Comparison of ENCODE assay signal across 8 mouse cellular contexts in the genomic region with DNA sequence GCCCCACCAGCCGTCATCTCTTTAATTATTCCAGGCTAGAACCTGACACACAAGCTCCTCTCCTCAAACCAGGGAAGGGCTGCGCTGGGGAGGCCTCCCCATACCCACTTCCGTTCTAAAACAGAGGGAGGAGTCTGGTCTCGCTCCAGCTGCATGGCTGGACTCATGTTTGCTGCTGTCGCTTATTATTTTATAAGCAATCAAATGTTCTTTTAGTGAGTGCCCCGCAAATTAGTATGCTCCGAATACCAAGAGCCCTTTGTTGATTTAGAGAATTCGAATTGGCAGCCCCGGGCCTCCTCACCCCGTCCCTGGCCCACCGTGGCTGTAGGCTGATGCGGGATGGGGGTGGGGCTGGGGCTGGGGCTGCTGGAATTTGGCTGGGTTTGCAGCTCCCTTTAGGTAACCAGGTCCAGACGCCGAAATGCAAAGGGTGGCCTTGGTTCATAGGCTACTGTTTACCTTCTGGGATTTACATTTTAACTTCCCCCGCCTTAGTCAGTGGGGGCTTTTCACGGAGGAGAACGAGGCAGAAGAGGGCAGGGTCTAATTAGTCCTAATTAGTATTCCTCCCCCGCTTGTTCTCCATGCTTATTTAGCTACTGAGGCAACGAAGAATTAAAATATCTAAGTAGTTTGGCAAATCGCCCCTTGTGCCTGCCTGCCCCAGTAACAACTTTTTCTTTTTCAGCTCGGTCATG. TPM values are rescaled to one million over a fixed set of nuclear protein-coding genes. Genes with fewer than 3 reads are reported as not detected.
DNase-seq lines count a peak whose midpoint lies in the region; ATAC-seq and TF ChIP-seq lines count a peak whose summit lies in the region.

No protein-coding gene starts in this region.

- no peak for TF ChIP-seq POLR2A in kidney, adult 2 months (IDR thresholded peaks at IDR 0.05; ENCODE audit: low read depth, low read length)

- peak overlapping the region; percentile 39 for H3K27ac ChIP-seq in kidney, adult 2 months (ENCODE audit: insufficient read depth, low read depth, low read length)
- H3K27ac ChIP-seq in heart, embryonic 10.5 days = peak overlapping the region; percentile 85
- H3K27ac ChIP-seq in midbrain, embryonic 13.5 days = 0 out of 2 replicates have a peak overlapping the region, but pooled peaks have one; percentile 39

- no peak overlapping the region for H3K9ac ChIP-seq in midbrain, embryonic 13.5 days (replicated peaks)

- H3K4me1 ChIP-seq in kidney, adult 2 months (ENCODE audit: control insufficient read depth, insufficient read depth, low read length) = peaks cover 23% of the 10 kb centered on the region
- H3K4me1 ChIP-seq in heart, embryonic 10.5 days = peaks cover 52% of the 10 kb centered on the region
- H3K4me1 ChIP-seq in midbrain, embryonic 13.5 days (replicated peaks) = peaks cover 38% of the 10 kb centered on the region

- no peaks in the 10 kb centered on the region for H3K9me3 ChIP-seq in heart, embryonic 10.5 days
- H3K9me3 ChIP-seq in midbrain, embryonic 13.5 days = no peaks in the 10 kb centered on the region

- TF ChIP-seq CTCF in kidney, adult 2 months (conservative IDR thresholded peaks at IDR 0.05; ENCODE audit: insufficient read depth, insufficient read length, low read depth, low read length) = no peak

- H3K36me3 ChIP-seq in kidney, adult 2 months (ENCODE audit: control insufficient read depth, insufficient read depth, low read length) = no peaks in the 10 kb centered on the region
- H3K36me3 ChIP-seq in heart, embryonic 10.5 days = no peaks in the 10 kb centered on the region
- H3K36me3 ChIP-seq in midbrain, embryonic 13.5 days = no peaks in the 10 kb centered on the region

- WGBS in kidney, adult 2 months = 27% methylated on average over 21 of the region's 21 CpGs
- 4% methylated on average over 21 of the region's 21 CpGs for WGBS in heart, embryonic 10.5 days
- 3% methylated on average over 21 of the region's 21 CpGs for WGBS in midbrain, embryonic 13.5 days

- H3K4me3 ChIP-seq in kidney, adult 2 months (ENCODE audit: insufficient read depth, low read depth, low read length) = no peak overlapping the region
- peak overlapping the region; percentile 57 for H3K4me3 ChIP-seq in heart, embryonic 10.5 days
- H3K4me3 ChIP-seq in midbrain, embryonic 13.5 days (replicated peaks) = peak overlapping the region; percentile 23

- H3K4me2 ChIP-seq in midbrain, embryonic 13.5 days (replicated peaks) = peak overlapping the region; percentile 51

- H3K27me3 ChIP-seq in kidney, adult 2 months (replicated peaks; ENCODE audit: control insufficient read depth, insufficient read depth, low read length) = no peaks in the 10 kb centered on the region
- H3K27me3 ChIP-seq in heart, embryonic 10.5 days (ENCODE audit: insufficient read depth, poor library complexity, severe bottlenecking) = no peaks in the 10 kb centered on the region
- H3K27me3 ChIP-seq in midbrain, embryonic 13.5 days = peaks cover 60% of the 10 kb centered on the region

- ATAC-seq in midbrain, embryonic 13.5 days = peak; percentile 73
- no peak for ATAC-seq in cerebellum, adult (ENCODE audit: insufficient number of reproducible peaks, low FRiP score, low TSS enrichment)

- peak; percentile 44 for DNase-seq in kidney, adult 2 months
- no peak for DNase-seq in kidney, adult 9 months
- peak; percentile 50 to 60 for DNase-seq in adrenal gland, postnatal 36 days
- no peak for DNase-seq in heart, embryonic 10.5 days (ENCODE audit: low spot score)
- DNase-seq in kidney, postnatal 4 days = peak; percentile 43 to 59
- no peak for DNase-seq in testis, postnatal 10 days (ENCODE audit: low spot score)

RNA-seq across cellular contexts. Expression of a gene that starts 3.4 kb away (rescaled TPM):
- 145 TPM in 2 replicates for polyA plus RNA-seq in kidney, adult 2 months (2012; rRNA removed)
- total RNA-seq in adrenal gland, postnatal 36 days (2021) = 100 to 1,000 TPM; 178 to 230 TPM
- 35.0 and 37.3 TPM in 2 replicates for polyA plus RNA-seq in heart, embryonic 10.5 days (2016; fragmentation: Nextera tagmentation; extraction: Ambion mirVana)
- 5.3 and 10.3 TPM in 2 replicates for polyA plus RNA-seq in midbrain, embryonic 13.5 days (2015; fragmentation: Nextera tagmentation; extraction: Ambion mirVana)

RNA-seq across cellular contexts. Expression of a gene that starts 39.0 kb away (rescaled TPM):
- polyA plus RNA-seq in kidney, adult 2 months (2012; rRNA removed) = 0.10 and 0.11 TPM in 2 replicates
- total RNA-seq in adrenal gland, postnatal 36 days (2021) = not detected
- 0.36 and 1.7 TPM in 2 replicates for polyA plus RNA-seq in heart, embryonic 10.5 days (2016; fragmentation: Nextera tagmentation; extraction: Ambion mirVana)
- 0.07 and 0.23 TPM in 2 replicates for polyA plus RNA-seq in midbrain, embryonic 13.5 days (2015; fragmentation: Nextera tagmentation; extraction: Ambion mirVana)

Comparison
In these comparisons a context has a peak if more than half of its experiments do, and no peak if none do; other contexts are left out.
1. DNase-seq: peak in kidney, adult 2 months (single experiment), adrenal gland, postnatal 36 days (2 of 2) and kidney, postnatal 4 days (2 of 2); none in kidney, adult 9 months (single experiment), heart, embryonic 10.5 days (single experiment) and testis, postnatal 10 days (single experiment).
2. Peak in every context shown above with its lines, with median percentiles within 50 percentile points of each other: H3K27ac ChIP-seq.